Mouse (Mus musculus): Measurements from ENCODE around the gene Tgfbrap1. TPM values are rescaled to one million over a fixed set of nuclear protein-coding genes. Genes with fewer than 3 reads are reported as not detected.

The Tgfbrap1 gene
- polyA plus RNA-seq, 1 experiment from 2014 or later: 19.5 TPM

DNA sequence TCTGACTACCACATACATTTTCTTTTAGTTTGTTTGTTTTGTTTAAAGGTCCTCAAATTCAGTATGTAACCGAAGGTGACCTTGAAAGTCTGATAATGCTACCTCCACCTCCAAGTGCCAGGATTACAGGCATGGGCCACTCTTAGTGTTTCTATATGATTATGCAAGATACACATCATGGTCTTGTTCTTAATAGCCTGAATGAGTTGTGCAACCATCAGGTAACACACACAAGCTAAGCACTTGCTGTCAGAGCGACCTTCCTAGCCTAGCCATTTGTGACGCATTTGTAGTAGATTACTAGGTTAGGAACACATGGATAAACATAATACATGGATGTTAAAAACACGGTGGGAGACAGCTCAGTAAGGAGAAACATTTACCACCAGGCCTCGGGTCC lies 15.5 kb downstream of the Tgfbrap1 start:
- Histone ChIP-seq H3K27ac (ENCODE audit: low read length) (no peak overlapping the region), H3K9me3 (ENCODE audit: control insufficient read depth, low read length) (no peaks in the 10 kb centered on the region), H3K4me2 (ENCODE audit: low read length) (no peak overlapping the region), H3K9ac (replicated peaks; ENCODE audit: low read depth, low read length) (no peak overlapping the region), H3K27me3 (replicated peaks; ENCODE audit: control insufficient read depth, insufficient read depth, low read length) (no peaks in the 10 kb centered on the region), H3K4me3 (replicated peaks; ENCODE audit: low read length) (no peak overlapping the region), H3K36me3 (ENCODE audit: control insufficient read depth, insufficient read depth) (no peaks in the 10 kb centered on the region), H3K4me1 (replicated peaks; ENCODE audit: control insufficient read depth, insufficient read depth, low read length) (no peaks in the 10 kb centered on the region)
- ATAC-seq: no peak
- WGBS: 89% methylated on average over 5 of the region's 5 CpGs

DNA sequence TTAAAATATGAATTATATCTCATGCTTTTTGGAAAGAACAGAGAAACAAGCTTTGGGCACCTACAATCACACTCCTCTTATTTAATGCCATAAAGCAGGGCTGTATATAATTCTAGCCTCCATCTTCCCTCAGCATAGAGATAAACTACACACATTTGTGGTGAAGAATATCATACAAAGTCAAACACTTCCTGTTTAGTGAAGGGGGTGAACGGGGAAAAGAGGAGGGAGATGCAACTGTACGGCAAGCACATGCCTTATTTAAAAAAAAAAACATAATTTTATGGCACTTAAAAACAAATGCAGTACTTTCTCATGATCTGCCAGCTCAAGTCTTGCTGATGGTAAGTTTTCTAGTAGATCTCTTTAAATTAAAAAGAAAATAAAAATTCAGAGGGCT lies 20.3 kb downstream of the Tgfbrap1 start:
- Histone ChIP-seq H3K9ac (replicated peaks; ENCODE audit: low read depth, low read length) (no peak overlapping the region), H3K4me2 (ENCODE audit: low read length) (no peak overlapping the region), H3K36me3 (ENCODE audit: control insufficient read depth, insufficient read depth) (peaks cover 7% of the 10 kb centered on the region), H3K9me3 (ENCODE audit: control insufficient read depth, low read length) (no peaks in the 10 kb centered on the region), H3K4me3 (replicated peaks; ENCODE audit: low read length) (no peak overlapping the region), H3K4me1 (replicated peaks; ENCODE audit: control insufficient read depth, insufficient read depth, low read length) (no peaks in the 10 kb centered on the region), H3K27ac (ENCODE audit: low read length) (no peak overlapping the region), H3K27me3 (replicated peaks; ENCODE audit: control insufficient read depth, insufficient read depth, low read length) (no peaks in the 10 kb centered on the region)
- 80% methylated on average over 2 of the region's 2 CpGs for WGBS
- no peak for ATAC-seq

DNA sequence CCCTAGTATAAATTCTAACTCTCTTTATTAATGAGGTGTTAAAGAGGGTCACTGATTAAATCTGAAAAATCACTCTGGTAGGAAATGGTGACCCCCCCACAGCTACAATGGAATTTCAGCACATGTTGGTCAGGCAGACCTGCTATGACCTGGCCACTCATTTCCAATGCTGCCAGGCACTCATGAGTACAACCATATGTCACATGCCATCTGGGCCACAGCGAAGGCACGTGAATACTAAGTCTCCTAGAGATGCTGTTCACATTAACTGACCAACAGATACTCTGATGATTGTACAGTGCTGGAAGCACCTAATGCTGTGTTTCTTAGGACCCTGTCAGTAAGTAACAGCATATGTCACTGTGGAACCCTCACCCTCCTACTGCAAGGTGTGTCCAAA lies 23.6 kb downstream of the Tgfbrap1 start:
- Histone ChIP-seq H3K4me1 (replicated peaks; ENCODE audit: control insufficient read depth, insufficient read depth, low read length) (0 out of 2 replicates have a peak, but pooled peaks cover 3% of the 10 kb centered on the region), H3K4me2 (ENCODE audit: low read length) (no peak overlapping the region), H3K27ac (ENCODE audit: low read length) (no peak overlapping the region), H3K36me3 (ENCODE audit: control insufficient read depth, insufficient read depth) (peaks cover 7% of the 10 kb centered on the region), H3K4me3 (replicated peaks; ENCODE audit: low read length) (no peak overlapping the region), H3K27me3 (replicated peaks; ENCODE audit: control insufficient read depth, insufficient read depth, low read length) (no peaks in the 10 kb centered on the region), H3K9ac (replicated peaks; ENCODE audit: low read depth, low read length) (no peak overlapping the region), H3K9me3 (ENCODE audit: control insufficient read depth, low read length) (no peaks in the 10 kb centered on the region)
- WGBS: 88% methylated on average over 2 of the region's 2 CpGs
- no peak for ATAC-seq

DNA sequence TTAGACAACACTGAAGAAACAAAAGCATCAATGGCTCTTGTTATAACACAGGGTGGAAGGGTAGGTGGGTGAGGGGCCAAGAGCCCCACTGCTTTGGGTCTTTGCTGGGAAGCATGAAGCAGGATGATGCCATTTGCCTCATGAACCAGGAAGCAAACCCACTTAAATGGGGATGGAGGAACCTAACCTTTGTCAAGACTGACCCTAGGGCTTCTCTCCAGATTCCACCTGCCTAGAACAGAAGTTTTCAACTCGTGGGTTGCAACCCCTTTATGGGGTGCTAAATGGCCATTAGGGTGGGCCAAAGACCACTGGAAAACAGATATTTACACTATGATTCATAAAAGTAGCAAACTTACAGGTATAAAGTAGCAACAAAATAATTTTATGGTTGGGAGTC lies 25.9 kb downstream of the Tgfbrap1 start:
- Histone ChIP-seq H3K36me3 (ENCODE audit: control insufficient read depth, insufficient read depth) (peaks cover 7% of the 10 kb centered on the region), H3K4me2 (ENCODE audit: low read length) (no peak overlapping the region), H3K27me3 (replicated peaks; ENCODE audit: control insufficient read depth, insufficient read depth, low read length) (no peaks in the 10 kb centered on the region), H3K27ac (ENCODE audit: low read length) (no peak overlapping the region), H3K9ac (replicated peaks; ENCODE audit: low read depth, low read length) (no peak overlapping the region), H3K4me1 (replicated peaks; ENCODE audit: control insufficient read depth, insufficient read depth, low read length) (0 out of 2 replicates have a peak, but pooled peaks cover 3% of the 10 kb centered on the region), H3K9me3 (ENCODE audit: control insufficient read depth, low read length) (no peaks in the 10 kb centered on the region), H3K4me3 (replicated peaks; ENCODE audit: low read length) (no peak overlapping the region)
- no peak for ATAC-seq
- 74% methylated on average over 1 of the region's 1 CpGs for WGBS

DNA sequence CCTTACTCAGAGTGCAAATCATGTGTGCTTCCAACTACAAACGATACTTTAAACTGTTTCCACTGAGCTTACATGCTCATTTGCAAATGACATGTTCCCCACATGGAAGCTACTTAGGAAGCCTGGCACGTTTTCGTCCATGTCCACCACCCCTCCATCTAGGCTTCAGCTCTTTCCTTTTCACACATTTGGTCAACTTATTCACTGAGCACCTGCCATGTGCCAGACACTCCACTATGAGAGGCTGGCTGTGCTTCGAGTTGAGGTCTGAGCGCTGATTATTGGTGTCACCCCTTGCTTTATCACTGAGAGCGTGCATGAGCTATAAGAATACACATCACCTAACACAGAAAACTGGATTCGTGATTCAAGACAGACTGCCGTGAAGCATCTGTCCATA lies 26.4 kb downstream of the Tgfbrap1 start:
- WGBS: 67% methylated on average over 8 of the region's 8 CpGs
- H3K4me2 ChIP-seq (ENCODE audit: low read length): no peak overlapping the region
- no peaks in the 10 kb centered on the region for H3K27me3 ChIP-seq (replicated peaks; ENCODE audit: control insufficient read depth, insufficient read depth, low read length)
- H3K4me3 ChIP-seq (replicated peaks; ENCODE audit: low read length): no peak overlapping the region
- peaks cover 7% of the 10 kb centered on the region for H3K36me3 ChIP-seq (ENCODE audit: control insufficient read depth, insufficient read depth)
- 0 out of 2 replicates have a peak, but pooled peaks cover 3% of the 10 kb centered on the region for H3K4me1 ChIP-seq (replicated peaks; ENCODE audit: control insufficient read depth, insufficient read depth, low read length)
- no peaks in the 10 kb centered on the region for H3K9me3 ChIP-seq (ENCODE audit: control insufficient read depth, low read length)
- ATAC-seq: peak; percentile 71
- H3K9ac ChIP-seq (replicated peaks; ENCODE audit: low read depth, low read length): no peak overlapping the region
- no peak overlapping the region for H3K27ac ChIP-seq (ENCODE audit: low read length)

DNA sequence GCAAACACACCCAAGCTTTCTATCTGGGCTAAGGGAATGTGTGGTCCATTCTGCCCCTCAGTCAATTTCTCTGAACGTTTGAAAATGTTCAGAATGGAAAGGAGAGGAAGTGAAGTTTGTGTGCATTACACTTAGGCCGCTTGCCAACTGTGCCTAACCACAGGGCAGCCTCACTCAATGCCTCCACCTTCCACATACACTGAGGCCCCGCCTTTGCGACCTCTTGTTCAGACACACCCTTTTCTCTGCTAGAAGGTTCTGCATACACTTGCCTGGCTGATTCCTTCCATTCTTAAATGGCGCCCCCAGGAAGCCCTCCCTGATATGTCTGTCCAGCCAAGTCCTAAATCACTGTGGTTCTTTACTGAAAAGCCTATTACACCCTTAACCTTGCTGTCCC lies 27.7 kb downstream of the Tgfbrap1 start:
- no peak for ATAC-seq
- peaks cover 7% of the 10 kb centered on the region for H3K36me3 ChIP-seq (ENCODE audit: control insufficient read depth, insufficient read depth)
- 89% methylated on average over 5 of the region's 5 CpGs for WGBS

DNA sequence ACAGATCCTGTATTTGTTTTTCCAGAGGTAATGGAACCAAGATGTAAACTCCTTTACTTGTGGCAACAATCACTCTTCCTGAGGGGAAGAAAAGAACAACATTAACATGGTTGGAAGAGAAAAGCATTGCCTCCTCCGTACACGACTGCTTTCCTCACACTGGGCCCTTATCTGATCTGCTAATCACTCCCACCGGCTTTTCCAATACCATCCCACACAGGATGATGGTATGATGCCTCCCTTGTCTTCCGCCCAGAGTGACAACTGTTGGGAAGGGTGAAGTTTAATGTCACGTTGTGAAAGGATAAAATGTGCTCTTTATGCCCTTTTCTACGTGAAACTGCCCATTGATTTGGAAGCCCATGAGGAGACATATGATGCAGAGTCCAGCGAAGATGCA lies 30.9 kb downstream of the Tgfbrap1 start:
- 91% methylated on average over 7 of the region's 7 CpGs for WGBS
- Histone ChIP-seq H3K27me3 (replicated peaks; ENCODE audit: control insufficient read depth, insufficient read depth, low read length) (no peaks in the 10 kb centered on the region), H3K36me3 (ENCODE audit: control insufficient read depth, insufficient read depth) (0 out of 2 replicates have a peak, but pooled peaks cover 5% of the 10 kb centered on the region), H3K4me3 (replicated peaks; ENCODE audit: low read length) (no peak overlapping the region), H3K4me1 (replicated peaks; ENCODE audit: control insufficient read depth, insufficient read depth, low read length) (0 out of 2 replicates have a peak, but pooled peaks cover 3% of the 10 kb centered on the region), H3K27ac (ENCODE audit: low read length) (no peak overlapping the region), H3K9ac (replicated peaks; ENCODE audit: low read depth, low read length) (no peak overlapping the region), H3K9me3 (ENCODE audit: control insufficient read depth, low read length) (no peaks in the 10 kb centered on the region), H3K4me2 (ENCODE audit: low read length) (no peak overlapping the region)
- ATAC-seq: no peak

More for the DNA sequence above, 27.7 kb downstream of the Tgfbrap1 start:
- H3K27me3 ChIP-seq (replicated peaks; ENCODE audit: control insufficient read depth, insufficient read depth, low read length): no peaks in the 10 kb centered on the region
- no peak overlapping the region for H3K27ac ChIP-seq (ENCODE audit: low read length)
- H3K4me2 ChIP-seq (ENCODE audit: low read length): no peak overlapping the region
- no peaks in the 10 kb centered on the region for H3K9me3 ChIP-seq (ENCODE audit: control insufficient read depth, low read length)
- no peak overlapping the region for H3K9ac ChIP-seq (replicated peaks; ENCODE audit: low read depth, low read length)
- H3K4me1 ChIP-seq (replicated peaks; ENCODE audit: control insufficient read depth, insufficient read depth, low read length): 0 out of 2 replicates have a peak, but pooled peaks cover 3% of the 10 kb centered on the region
- H3K4me3 ChIP-seq (replicated peaks; ENCODE audit: low read length): no peak overlapping the region

DNA sequence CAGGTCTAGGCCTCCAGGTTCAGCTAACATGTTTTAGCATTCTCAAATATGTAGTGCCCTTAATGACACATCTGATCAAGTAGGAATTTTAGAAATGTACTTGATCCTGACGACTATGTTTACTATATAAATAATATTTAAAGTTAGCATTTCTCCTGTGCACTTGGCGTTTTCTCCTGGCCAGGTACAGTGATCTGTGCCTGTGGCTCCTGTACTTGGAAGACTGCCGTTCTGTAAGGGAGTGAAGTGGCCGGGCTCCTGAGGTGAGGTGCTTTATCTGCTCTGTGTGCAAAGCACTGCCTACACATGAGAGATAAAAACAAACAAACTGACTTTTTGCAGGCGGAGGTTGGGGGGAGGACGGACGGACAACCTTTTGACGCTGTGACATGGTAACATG lies 31.9 kb downstream of the Tgfbrap1 start:
- H3K4me2 ChIP-seq (ENCODE audit: low read length): no peak overlapping the region
- ATAC-seq: no peak
- 0 out of 2 replicates have a peak, but pooled peaks cover 3% of the 10 kb centered on the region for H3K4me1 ChIP-seq (replicated peaks; ENCODE audit: control insufficient read depth, insufficient read depth, low read length)
- 0 out of 2 replicates have a peak, but pooled peaks cover 5% of the 10 kb centered on the region for H3K36me3 ChIP-seq (ENCODE audit: control insufficient read depth, insufficient read depth)
- no peak overlapping the region for H3K27ac ChIP-seq (ENCODE audit: low read length)
- no peaks in the 10 kb centered on the region for H3K27me3 ChIP-seq (replicated peaks; ENCODE audit: control insufficient read depth, insufficient read depth, low read length)
- H3K4me3 ChIP-seq (replicated peaks; ENCODE audit: low read length): no peak overlapping the region
- no peak overlapping the region for H3K9ac ChIP-seq (replicated peaks; ENCODE audit: low read depth, low read length)
- no peaks in the 10 kb centered on the region for H3K9me3 ChIP-seq (ENCODE audit: control insufficient read depth, low read length)
- 89% methylated on average over 8 of the region's 8 CpGs for WGBS

DNA sequence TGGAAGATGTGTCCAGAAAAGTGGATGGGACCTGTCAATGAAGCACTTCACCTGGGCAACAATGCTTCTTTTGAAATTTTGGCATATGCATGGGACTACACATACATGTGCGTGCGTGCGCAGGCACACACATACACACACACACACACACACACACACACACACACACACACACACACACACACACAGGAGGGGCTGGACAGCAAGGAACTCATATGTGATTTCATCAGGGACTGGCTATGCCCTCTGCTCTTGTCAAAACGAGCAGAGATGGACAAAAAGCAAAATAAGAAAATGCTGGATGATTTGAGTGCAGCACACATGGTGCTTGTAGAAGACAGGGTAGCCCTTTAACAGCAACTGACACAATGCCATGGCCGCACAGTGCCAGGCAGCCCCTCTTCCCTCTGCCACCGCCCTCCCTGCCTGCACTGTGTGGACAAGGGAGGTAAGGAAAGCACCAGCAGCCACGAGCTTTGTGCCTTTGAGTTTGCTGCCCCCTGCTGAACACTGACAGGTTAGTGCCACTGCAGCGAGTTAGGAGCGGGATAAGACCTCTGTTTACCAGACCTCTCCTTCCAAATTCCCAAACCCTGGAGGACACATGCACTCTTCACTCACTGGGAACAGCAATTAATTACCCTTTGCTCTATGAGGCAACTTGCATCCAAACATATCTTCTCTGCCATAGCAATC lies 32.7 kb downstream of the Tgfbrap1 start:
- peak; percentile 97 for ATAC-seq
- Histone ChIP-seq H3K9ac (replicated peaks; ENCODE audit: low read depth, low read length) (no peak overlapping the region), H3K27ac (ENCODE audit: low read length) (no peak overlapping the region), H3K9me3 (ENCODE audit: control insufficient read depth, low read length) (no peaks in the 10 kb centered on the region), H3K36me3 (ENCODE audit: control insufficient read depth, insufficient read depth) (0 out of 2 replicates have a peak, but pooled peaks cover 5% of the 10 kb centered on the region), H3K4me2 (ENCODE audit: low read length) (no peak overlapping the region), H3K27me3 (replicated peaks; ENCODE audit: control insufficient read depth, insufficient read depth, low read length) (no peaks in the 10 kb centered on the region), H3K4me3 (replicated peaks; ENCODE audit: low read length) (no peak overlapping the region), H3K4me1 (replicated peaks; ENCODE audit: control insufficient read depth, insufficient read depth, low read length) (0 out of 2 replicates have a peak, but pooled peaks cover 2% of the 10 kb centered on the region)
- 41% methylated on average over 9 of the region's 9 CpGs for WGBS
